Mouse (Mus musculus) neural tube, embryonic 12.5 days (tissue): ENCODE results near the gene Bend4. TPM values are rescaled to one million over a fixed set of nuclear protein-coding genes. Genes with fewer than 3 reads are reported as not detected.

ENCODE experiments used
- ATAC-seq: fragments of 200-750 bp; cut with Nextera tagmentation; 2 replicates; pipeline ENCODE4 v1.8.0; 2017; ENCODE audit warnings: low read depth, mild to moderate bottlenecking, moderate TSS enrichment, moderate library complexity; ENCODE audit not compliant: low FRiP score
- H3K27ac ChIP-seq: fragments of 300-500 bp; sonication (generic); 2 replicates; pipeline ENCODE4 v1.5.1; 2016
- H3K27me3 ChIP-seq: fragments of 300-500 bp; sonication (generic); replicated peaks from 2 replicates; pipeline ENCODE4 v1.6.1; 2016; ENCODE audit warnings: mild to moderate bottlenecking
- H3K36me3 ChIP-seq: fragments of 300-500 bp; sonication (generic); 2 replicates; pipeline ENCODE4 v1.6.1; 2016; ENCODE audit warnings: mild to moderate bottlenecking
- H3K4me1 ChIP-seq: fragments of 300-500 bp; sonication (generic); 2 replicates; pipeline ENCODE4 v1.6.1; 2016
- H3K4me2 ChIP-seq: fragments of 300-500 bp; sonication (generic); replicated peaks from 2 replicates; pipeline ENCODE4 v1.6.1; 2016; ENCODE audit warnings: mild to moderate bottlenecking
- H3K4me3 ChIP-seq: fragments of 300-500 bp; sonication (generic); 2 replicates; pipeline ENCODE4 v1.5.1; 2016
- H3K9ac ChIP-seq: fragments of 300-500 bp; sonication (generic); 2 replicates; pipeline ENCODE4 v1.6.1; 2016; ENCODE audit warnings: mild to moderate bottlenecking
- H3K9me3 ChIP-seq: fragments of 300-500 bp; sonication (generic); 2 replicates; pipeline ENCODE4 v1.6.1; 2016; ENCODE audit warnings: mild to moderate bottlenecking
- WGBS: fragments of 180-500 bp; shearing (Covaris S2); methylation state at CpG from one replicate; pipeline ENCODE4 v1.1.7; 2016; 5-methylcytosine and 5-hydroxymethylcytosine counted together
- polyA plus RNA-seq: library from polyadenylated mRNA; unstranded; fragments of >200 nt; fragmentation: Nextera tagmentation; extraction: Ambion mirVana; gene quantifications from 2 replicates; pipeline ENCODE4 v1.2.1, GENCODE M21; 2016

The Bend4 gene
- polyA plus RNA-seq, 1 experiment from 2014 or later = 10.6 TPM

DNA sequence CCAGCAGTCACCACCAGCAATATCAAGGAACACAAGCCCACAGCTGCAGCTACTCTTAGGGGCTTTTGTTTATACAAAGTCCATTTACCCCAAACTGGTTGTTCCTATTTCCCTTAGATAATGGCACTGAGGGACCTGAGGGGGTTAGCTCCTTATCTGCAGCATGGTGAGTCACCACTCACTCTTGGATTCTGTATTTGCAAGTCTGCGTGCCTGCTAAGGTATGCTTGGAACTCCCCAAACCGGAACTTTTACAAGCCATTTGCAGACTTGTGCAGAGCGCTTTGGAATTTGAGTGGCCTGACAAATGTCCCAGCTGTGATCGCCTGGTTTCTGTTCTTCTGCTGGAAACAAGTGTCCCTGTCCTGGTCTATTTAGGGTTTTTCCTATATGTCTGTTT lies 17.7 kb downstream of the Bend4 start:
- Histone ChIP-seq H3K27ac (no peak overlapping the region), H3K36me3 (0 out of 2 replicates have a peak, but pooled peaks cover 3% of the 10 kb centered on the region), H3K9me3 (no peaks in the 10 kb centered on the region), H3K4me1 (no peaks in the 10 kb centered on the region), H3K4me2 (no peak overlapping the region), H3K9ac (no peak overlapping the region), H3K27me3 (no peaks in the 10 kb centered on the region), H3K4me3 (no peak overlapping the region)
- ATAC-seq = no peak
- 85% methylated on average over 4 of the region's 4 CpGs for WGBS

DNA sequence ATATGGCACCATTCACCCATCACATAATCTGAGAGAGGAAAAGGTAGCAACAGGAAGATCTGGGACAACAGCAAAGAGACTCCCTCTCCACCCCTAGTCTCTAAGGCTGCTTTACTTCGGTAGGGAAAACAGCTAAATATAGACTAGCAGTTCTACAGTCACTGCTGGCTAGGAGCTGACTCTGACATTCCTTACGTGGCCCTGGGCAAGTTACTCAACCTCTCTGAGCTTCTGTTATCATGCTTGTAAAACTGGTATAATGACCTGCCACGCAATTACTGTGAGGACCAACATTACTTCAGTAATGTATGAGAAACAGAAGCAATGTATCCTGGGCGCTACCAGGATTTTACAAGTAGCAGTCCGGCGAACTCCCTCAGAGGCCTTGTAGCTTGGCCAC lies 19.7 kb downstream of the Bend4 start:
- Histone ChIP-seq H3K4me1 (no peaks in the 10 kb centered on the region; the same call in 1 of the 2 replicates), H3K36me3 (peaks cover 14% of the 10 kb centered on the region; the same call in 1 of the 2 replicates), H3K27ac (no peak overlapping the region), H3K9me3 (no peaks in the 10 kb centered on the region), H3K4me3 (no peak overlapping the region), H3K27me3 (no peaks in the 10 kb centered on the region), H3K9ac (no peak overlapping the region), H3K4me2 (no peak overlapping the region)
- no peak for ATAC-seq
- 92% methylated on average over 6 of the region's 6 CpGs for WGBS

DNA sequence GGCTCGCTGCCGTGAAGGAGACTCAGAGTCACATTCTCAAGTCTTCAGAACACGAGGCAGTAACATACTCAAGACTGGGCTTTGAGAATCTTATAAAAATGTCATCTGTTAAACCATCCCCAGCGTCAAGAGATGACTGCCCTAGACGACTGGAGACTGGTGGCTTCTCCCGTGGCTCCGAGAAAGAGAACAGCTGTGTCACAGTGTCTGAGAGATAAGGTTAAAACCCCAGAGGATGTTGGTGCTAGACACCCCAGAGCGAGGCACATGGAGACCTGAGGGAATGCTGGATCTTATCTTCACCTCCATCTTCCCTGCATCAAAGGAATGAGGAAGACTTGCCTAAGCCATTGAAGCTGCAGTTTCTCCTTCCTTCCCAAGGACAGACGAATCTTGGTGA lies 23.2 kb downstream of the Bend4 start:
- Histone ChIP-seq H3K4me3 (no peak overlapping the region), H3K9me3 (no peaks in the 10 kb centered on the region), H3K27ac (no peak overlapping the region), H3K27me3 (no peaks in the 10 kb centered on the region), H3K9ac (no peak overlapping the region), H3K4me1 (peaks cover 14% of the 10 kb centered on the region), H3K36me3 (peaks cover 11% of the 10 kb centered on the region; the same call in 1 of the 2 replicates), H3K4me2 (no peak overlapping the region)
- WGBS = 87% methylated on average over 9 of the region's 9 CpGs
- ATAC-seq = no peak

DNA sequence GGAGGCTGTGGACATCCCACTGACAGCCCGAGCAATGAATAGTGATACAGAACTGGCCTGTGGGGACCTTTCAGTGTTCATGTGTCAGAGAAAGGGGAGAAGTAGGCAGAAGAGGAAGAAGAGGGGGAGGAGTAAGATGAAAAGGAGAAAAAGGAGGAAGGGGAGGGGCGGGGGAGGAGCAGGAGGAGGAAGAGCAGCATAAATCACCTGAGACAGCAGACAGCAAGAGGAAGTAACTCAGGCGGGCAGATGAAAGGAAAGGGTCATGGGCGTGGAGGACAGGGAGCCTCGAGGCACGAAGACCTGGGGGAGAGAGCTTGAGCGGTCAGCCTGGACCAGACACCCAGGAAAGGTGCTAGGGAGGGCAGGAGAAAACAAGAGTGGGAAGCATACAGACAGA lies 23.7 kb downstream of the Bend4 start:
- Histone ChIP-seq H3K4me1 (peaks cover 18% of the 10 kb centered on the region), H3K36me3 (peaks cover 11% of the 10 kb centered on the region; the same call in 1 of the 2 replicates), H3K9me3 (no peaks in the 10 kb centered on the region), H3K4me3 (no peak overlapping the region), H3K4me2 (no peak overlapping the region), H3K27ac (no peak overlapping the region), H3K9ac (no peak overlapping the region), H3K27me3 (no peaks in the 10 kb centered on the region)
- ATAC-seq = no peak
- 45% methylated on average over 7 of the region's 7 CpGs for WGBS

DNA sequence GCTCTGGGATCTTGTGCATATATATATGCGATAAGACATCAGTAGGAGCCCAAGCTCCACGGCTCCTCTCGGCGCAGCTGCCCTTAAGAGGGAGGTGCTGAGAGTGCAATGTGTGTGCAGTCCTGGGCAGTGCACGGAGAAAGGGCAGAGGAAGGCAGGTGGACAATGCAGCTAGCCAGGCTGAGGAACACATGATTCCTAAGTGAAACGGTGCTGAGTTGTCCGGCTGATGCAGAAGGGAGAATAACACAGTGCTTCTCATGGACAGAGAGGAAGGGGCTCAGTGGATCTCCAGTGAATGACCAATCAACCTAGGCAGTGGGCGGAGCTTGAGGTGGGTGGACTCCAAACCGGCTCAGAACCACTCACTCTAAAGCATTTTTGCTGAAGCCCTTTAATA lies 26.5 kb downstream of the Bend4 start:
- Histone ChIP-seq H3K4me3 (no peak overlapping the region), H3K27ac (no peak overlapping the region), H3K36me3 (peaks cover 25% of the 10 kb centered on the region), H3K9ac (no peak overlapping the region), H3K27me3 (no peaks in the 10 kb centered on the region), H3K9me3 (no peaks in the 10 kb centered on the region), H3K4me2 (peak overlapping the region; percentile 31), H3K4me1 (peaks cover 18% of the 10 kb centered on the region)
- 35% methylated on average over 9 of the region's 9 CpGs for WGBS
- ATAC-seq = peak; percentile 39; the same call in 1 of the 2 replicates

DNA sequence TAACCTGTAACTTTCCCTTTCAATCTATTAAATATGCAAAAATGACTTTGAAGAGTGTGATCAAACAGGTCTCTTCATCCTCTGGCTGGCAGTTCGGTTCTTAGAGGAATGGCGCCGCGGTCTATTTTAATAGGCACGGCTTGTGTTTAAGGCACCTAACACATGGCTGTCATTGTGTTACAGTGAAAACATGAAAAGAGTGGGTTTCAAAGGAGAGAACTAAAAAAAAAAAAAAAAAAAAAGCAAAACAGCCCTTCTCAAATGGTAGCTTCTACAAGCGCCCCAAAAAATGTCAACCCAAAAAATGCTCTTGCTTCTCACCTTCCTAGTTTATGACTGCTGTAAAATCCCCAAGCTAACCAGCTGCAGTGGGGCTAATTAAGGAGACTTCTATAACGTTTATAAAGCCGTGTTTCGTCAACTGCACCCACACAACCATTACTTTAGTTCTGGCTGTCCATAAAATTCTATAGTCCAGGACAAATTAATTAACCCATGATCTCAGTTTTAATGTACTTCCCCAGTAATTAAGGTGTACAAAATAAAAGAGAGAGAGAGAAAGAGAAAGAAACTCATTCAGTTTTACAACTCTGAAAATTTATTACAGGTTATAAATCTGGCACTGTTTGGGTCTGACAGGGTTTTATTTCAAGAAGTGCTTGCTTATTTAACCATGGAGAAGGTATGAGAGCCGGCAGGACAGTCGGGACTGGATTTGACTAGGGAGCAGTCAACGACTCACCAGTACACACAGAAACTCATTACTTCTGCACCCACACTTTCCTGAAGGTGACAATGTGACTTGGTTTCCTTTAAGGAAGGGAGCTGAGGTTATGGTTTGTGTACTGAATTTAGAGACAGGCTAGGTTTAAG lies 27.3 kb downstream of the Bend4 start:
- no peak overlapping the region; the same call in 1 of the 2 replicates for H3K4me2 ChIP-seq
- WGBS = 23% methylated on average over 12 of the region's 12 CpGs
- H3K4me3 ChIP-seq = no peak overlapping the region
- H3K36me3 ChIP-seq = peaks cover 25% of the 10 kb centered on the region
- peak; percentile 57; the same call in 1 of the 2 replicates for ATAC-seq
- peaks cover 18% of the 10 kb centered on the region for H3K4me1 ChIP-seq
- H3K9me3 ChIP-seq = no peaks in the 10 kb centered on the region
- H3K27me3 ChIP-seq = no peaks in the 10 kb centered on the region
- H3K9ac ChIP-seq = no peak overlapping the region
- no peak overlapping the region for H3K27ac ChIP-seq

DNA sequence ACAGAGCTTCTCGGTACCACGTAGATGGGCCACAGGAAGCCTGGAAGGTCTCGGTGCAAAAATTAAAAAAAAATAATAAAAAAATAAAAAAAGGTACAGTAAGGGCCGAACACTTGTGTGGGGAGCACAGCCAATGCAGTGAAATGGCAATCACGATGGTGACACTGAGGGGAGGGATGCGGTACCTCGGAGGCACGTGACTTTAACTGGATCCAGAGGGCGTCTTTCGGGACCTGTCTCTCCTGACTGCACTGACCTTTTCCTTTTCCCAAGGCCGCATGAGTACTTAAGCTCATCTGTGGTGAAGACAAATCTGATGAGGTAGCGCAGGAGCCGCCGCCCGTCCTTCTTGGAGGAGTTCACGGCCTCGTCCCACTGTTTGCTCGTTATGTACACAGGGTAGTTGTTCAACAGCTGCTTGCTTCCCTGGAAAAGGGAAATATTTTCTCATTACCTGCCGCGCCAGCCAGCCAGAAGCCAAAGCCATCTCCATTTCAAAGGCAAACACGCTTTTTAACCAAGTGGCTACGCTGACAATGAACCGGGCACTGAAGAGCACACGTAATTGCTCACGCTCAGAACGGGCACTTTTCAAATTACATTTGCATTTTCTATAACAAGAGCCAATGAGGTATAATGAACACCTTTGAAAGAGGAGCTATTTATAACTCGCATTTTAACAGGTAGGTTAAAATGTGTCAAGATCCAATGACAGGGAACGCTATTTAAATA lies 28.1 kb downstream of the Bend4 start:
- Histone ChIP-seq H3K27ac (no peak overlapping the region), H3K9ac (no peak overlapping the region), H3K4me3 (no peak overlapping the region), H3K27me3 (no peaks in the 10 kb centered on the region), H3K36me3 (peaks cover 25% of the 10 kb centered on the region), H3K4me1 (peaks cover 18% of the 10 kb centered on the region), H3K9me3 (no peaks in the 10 kb centered on the region), H3K4me2 (no peak overlapping the region; the same call in 1 of the 2 replicates)
- WGBS = 63% methylated on average over 28 of the region's 28 CpGs
- ATAC-seq = no peak

DNA sequence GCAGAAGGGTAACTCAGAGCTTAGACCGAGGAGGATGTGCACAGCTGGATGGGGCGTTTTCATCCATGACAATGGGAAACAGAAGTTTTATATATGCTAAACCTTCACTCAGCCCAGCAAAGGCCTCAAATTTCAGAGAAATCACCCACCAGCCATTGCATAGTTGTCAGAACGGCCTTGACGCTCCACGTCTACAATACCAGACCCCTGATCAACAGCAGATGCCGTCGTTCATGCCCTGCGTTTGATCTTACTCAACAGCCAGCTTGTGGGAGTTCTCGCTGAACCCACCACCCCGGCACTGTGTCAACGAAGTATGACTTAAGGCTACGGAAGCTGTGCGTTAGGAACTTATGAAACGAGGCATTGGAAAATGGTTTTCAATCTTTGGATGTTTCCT lies 30.9 kb downstream of the Bend4 start:
- Histone ChIP-seq H3K4me2 (no peak overlapping the region), H3K4me3 (no peak overlapping the region), H3K9me3 (no peaks in the 10 kb centered on the region), H3K4me1 (peaks cover 18% of the 10 kb centered on the region), H3K27me3 (no peaks in the 10 kb centered on the region), H3K27ac (no peak overlapping the region), H3K36me3 (peaks cover 14% of the 10 kb centered on the region), H3K9ac (no peak overlapping the region)
- WGBS = 83% methylated on average over 14 of the region's 14 CpGs
- ATAC-seq = no peak

DNA sequence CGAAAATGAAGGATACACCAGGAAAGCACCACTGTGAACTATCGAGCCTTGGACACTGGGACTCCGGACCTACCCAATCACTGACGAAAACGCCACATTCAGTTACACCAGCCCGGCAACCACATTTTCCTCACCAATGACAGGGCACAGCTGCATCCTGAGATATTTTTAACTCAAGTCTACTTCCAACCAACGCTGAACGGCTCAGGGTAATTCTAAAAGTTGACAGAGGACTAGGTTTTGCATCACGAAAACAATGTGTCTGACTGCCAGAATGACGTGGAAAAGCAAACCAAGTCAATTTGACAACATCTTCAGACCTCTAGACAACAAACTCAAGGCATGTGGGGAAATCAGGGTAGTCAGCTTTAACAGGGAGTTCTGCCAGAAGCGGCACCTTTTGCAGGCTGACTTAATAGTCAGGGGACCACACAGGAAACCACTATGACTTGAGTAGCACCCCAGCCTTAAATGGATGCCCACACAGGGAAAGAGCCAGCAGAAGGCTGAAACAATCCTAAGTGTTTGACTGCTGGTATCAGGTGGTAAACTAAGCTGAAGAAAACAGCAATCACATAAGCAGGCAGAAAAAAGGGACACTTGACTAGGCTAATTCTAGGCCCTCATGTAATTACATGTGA lies 32.8 kb downstream of the Bend4 start:
- Histone ChIP-seq H3K4me3 (no peak overlapping the region), H3K36me3 (peaks cover 14% of the 10 kb centered on the region), H3K27ac (no peak overlapping the region), H3K9ac (no peak overlapping the region), H3K4me2 (no peak overlapping the region), H3K27me3 (no peaks in the 10 kb centered on the region), H3K4me1 (peaks cover 8% of the 10 kb centered on the region), H3K9me3 (no peaks in the 10 kb centered on the region)
- 90% methylated on average over 11 of the region's 11 CpGs for WGBS
- ATAC-seq = no peak

DNA sequence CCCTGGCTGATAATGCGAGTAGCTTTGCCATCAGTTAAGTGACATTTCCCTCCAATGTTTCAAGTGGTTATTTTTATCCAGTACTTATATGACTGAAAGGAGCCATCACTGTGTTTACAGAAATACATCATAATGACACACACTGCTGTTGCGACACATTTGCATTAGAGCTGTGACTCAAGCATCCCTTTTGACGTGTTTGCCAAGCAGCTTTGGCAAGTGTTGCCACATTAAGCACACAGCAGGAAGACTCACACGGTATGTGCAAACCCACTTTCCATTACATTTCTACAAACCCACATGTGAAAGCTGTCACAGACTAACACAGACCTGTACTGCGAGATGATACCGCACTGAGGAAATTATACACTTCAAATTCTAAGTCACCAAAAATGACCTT lies 34.2 kb downstream of the Bend4 start:
- peaks cover 14% of the 10 kb centered on the region for H3K36me3 ChIP-seq
- no peak overlapping the region for H3K4me3 ChIP-seq
- H3K9ac ChIP-seq = no peak overlapping the region
- no peak overlapping the region for H3K4me2 ChIP-seq
- H3K4me1 ChIP-seq = no peaks in the 10 kb centered on the region
- 87% methylated on average over 6 of the region's 6 CpGs for WGBS
- no peak for ATAC-seq
- H3K27me3 ChIP-seq = no peaks in the 10 kb centered on the region
- no peak overlapping the region for H3K27ac ChIP-seq
- H3K9me3 ChIP-seq = no peaks in the 10 kb centered on the region

DNA sequence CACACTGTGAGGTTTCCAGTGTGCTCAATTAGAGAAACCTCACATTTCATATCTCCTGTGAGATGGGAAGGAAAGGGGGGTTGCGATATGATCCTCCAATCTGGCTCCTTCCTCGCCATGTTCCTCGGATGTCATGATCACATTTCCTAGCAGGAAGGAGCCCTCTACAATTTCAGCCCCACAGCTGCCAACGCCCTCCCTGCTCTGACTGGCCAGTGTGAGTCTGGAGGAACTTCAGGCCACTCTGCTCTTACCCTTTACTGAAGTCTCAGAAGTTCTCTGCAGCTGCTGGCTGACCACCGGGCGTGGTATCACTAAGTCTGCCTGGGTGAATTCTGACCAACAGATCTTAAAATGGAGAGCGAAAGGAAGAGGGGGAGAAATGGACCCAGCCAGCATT lies 45.6 kb downstream of the Bend4 start:
- Histone ChIP-seq H3K4me2 (no peak overlapping the region), H3K27me3 (no peaks in the 10 kb centered on the region), H3K4me1 (no peaks in the 10 kb centered on the region), H3K27ac (no peak overlapping the region), H3K36me3 (no peaks in the 10 kb centered on the region), H3K9ac (no peak overlapping the region), H3K9me3 (no peaks in the 10 kb centered on the region), H3K4me3 (no peak overlapping the region)
- WGBS = 88% methylated on average over 7 of the region's 7 CpGs
- ATAC-seq = no peak

DNA sequence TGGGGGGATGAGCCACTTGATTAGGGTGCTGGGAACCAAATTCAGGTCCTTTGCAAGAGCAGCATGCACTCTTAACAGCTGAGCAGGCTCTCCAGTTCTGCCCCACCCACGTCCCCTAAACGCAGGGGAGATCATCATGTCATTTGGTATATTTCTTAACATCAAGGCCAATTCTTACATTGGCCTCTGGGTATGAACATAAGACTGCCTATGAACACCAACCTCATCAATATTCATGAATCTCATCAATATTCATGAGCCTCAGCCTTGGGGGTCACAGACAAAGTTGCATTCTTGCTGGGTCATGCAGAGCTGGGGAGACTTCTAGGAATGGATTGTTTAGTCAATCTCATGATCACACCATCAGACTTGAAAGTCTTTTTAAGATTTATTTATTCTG lies 46.4 kb downstream of the Bend4 start:
- WGBS = 69% methylated on average over 2 of the region's 2 CpGs
- Histone ChIP-seq H3K9ac (no peak overlapping the region), H3K36me3 (no peaks in the 10 kb centered on the region), H3K4me2 (no peak overlapping the region), H3K27ac (no peak overlapping the region), H3K27me3 (no peaks in the 10 kb centered on the region), H3K4me3 (no peak overlapping the region), H3K9me3 (no peaks in the 10 kb centered on the region), H3K4me1 (no peaks in the 10 kb centered on the region)
- ATAC-seq = no peak
